Mouse (Mus musculus) heart, embryonic 15.5 days (tissue): ENCODE results near the gene Coasy. TPM values are rescaled to one million over a fixed set of nuclear protein-coding genes. Genes with fewer than 3 reads are reported as not detected.

ENCODE experiments used
- ATAC-seq: fragments of 200-750 bp; cut with Nextera tagmentation; replicated peaks from 2 replicates; pipeline ENCODE4 v1.8.0; 2017; ENCODE audit warnings: low read depth, moderate TSS enrichment; ENCODE audit not compliant: insufficient number of reproducible peaks, insufficient read depth, low FRiP score
- H3K27ac ChIP-seq: fragments of 300-500 bp; sonication (generic); 2 replicates; pipeline ENCODE4 v1.5.1; 2015; ENCODE audit warnings: mild to moderate bottlenecking, inconsistent platforms
- H3K27me3 ChIP-seq: fragments of 300-500 bp; sonication (generic); 2 replicates; pipeline ENCODE4 v1.6.1; 2015; ENCODE audit warnings: inconsistent platforms
- H3K36me3 ChIP-seq: fragments of 300-500 bp; sonication (generic); 2 replicates; pipeline ENCODE4 v1.6.1; 2015; ENCODE audit warnings: mild to moderate bottlenecking, inconsistent platforms
- H3K4me1 ChIP-seq: fragments of 300-500 bp; sonication (generic); replicated peaks from 2 replicates; pipeline ENCODE4 v1.6.1; 2015; ENCODE audit warnings: inconsistent platforms
- H3K4me2 ChIP-seq: fragments of 300-500 bp; sonication (generic); 2 replicates; pipeline ENCODE4 v1.6.1; 2015; ENCODE audit warnings: inconsistent platforms, mild to moderate bottlenecking, moderate library complexity
- H3K4me3 ChIP-seq: fragments of 300-500 bp; sonication (generic); 2 replicates; pipeline ENCODE4 v1.5.1; 2015; ENCODE audit warnings: mild to moderate bottlenecking, inconsistent platforms
- H3K9ac ChIP-seq: fragments of 300-500 bp; sonication (generic); 2 replicates; pipeline ENCODE4 v1.6.1; 2015; ENCODE audit warnings: mild to moderate bottlenecking, inconsistent platforms
- H3K9me3 ChIP-seq: fragments of 300-500 bp; sonication (generic); replicated peaks from 2 replicates; pipeline ENCODE4 v1.6.1; 2016; ENCODE audit warnings: inconsistent platforms
- WGBS: fragments of 180-500 bp; shearing (Covaris S2); methylation state at CpG from one replicate; pipeline ENCODE4 v1.1.7; 2015; ENCODE audit warnings: mixed read lengths; 5-methylcytosine and 5-hydroxymethylcytosine counted together
- polyA plus RNA-seq: library from polyadenylated mRNA; unstranded; fragments of >200 nt; fragmentation: Nextera tagmentation; extraction: Ambion mirVana; gene quantifications from 2 replicates; pipeline ENCODE4 v1.2.1, GENCODE M21; 2015

Gene Coasy
- 26.6 and 29.0 TPM in 2 replicates for polyA plus RNA-seq

DNA sequence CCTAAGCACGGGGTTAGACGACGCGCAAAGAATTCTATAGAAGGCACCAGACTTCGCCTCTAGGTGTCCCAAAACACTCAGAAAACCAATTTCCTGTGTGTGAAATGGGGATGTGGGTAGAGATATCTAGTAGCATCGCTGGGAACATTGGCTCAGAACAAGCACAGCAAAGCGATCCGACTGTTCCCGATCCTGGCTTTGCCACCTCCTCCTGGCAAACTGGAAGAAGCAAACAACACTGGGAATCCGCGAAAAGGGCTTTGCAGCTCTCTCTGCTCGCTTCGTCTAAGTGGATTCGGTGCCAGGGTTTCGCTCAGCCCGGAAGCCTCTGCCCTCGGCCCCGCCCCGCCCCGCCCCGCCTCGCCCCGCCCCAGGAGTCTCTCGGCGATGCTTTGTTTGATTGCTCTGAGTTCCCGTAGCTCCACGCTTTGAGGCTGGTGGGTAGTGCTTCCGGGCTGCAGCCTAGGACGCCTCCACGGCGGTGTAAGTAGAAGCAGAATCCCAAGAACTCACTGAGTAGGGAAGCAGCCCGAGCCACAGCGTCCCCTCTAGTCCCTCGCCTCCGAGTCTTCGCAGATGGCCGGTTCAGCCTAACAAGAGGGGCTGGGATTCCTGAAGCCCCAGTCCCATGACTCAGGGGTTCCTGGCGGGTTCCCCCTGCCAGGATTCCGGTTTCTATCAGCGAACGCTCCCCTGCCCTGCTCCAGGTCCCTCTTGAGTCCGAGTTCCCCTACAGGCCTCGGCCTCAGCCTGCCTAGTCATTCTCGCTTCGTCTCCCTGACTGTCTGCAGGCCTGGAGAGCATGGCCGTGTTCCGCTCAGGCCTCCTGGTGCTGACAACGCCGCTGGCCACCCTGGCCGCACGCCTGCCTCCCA, at the start of gene Coasy:
Coasy (plus strand) TSS at position 358 of the 875 bp plus-strand sequence.
- H3K4me1 ChIP-seq, result peaks cover 40% of the 10 kb centered on the region

GRCm38 (mm10) chr11:101033856-101034500, 48.4 kb upstream of the Coasy start:
- WGBS, result 94% methylated on average over 17 of the region's 17 CpGs

More for the DNA sequence above, at the start of gene Coasy:
- H3K4me2 ChIP-seq, result peak within 1 kb of the TSS; percentile 93
- WGBS, result under 1% methylated on average over 51 of the region's 51 CpGs
- peaks cover 38% of the 10 kb centered on the region for H3K27me3 ChIP-seq
- H3K9ac ChIP-seq, result peak within 1 kb of the TSS; percentile 76
- H3K4me3 ChIP-seq, result peak within 1 kb of the TSS; percentile 71
- peak; percentile 81 for ATAC-seq
- 0 out of 2 replicates have a peak, but pooled peaks cover 5% of the 10 kb centered on the region for H3K36me3 ChIP-seq
- no peaks in the 10 kb centered on the region for H3K9me3 ChIP-seq
- H3K27ac ChIP-seq, result peak within 1 kb of the TSS; percentile 90

GRCm38 (mm10) chr11:101034614-101035327, 47.6 kb upstream of the Coasy start:
- peaks cover 74% of the 10 kb centered on the region for H3K36me3 ChIP-seq
- ATAC-seq, result no peak
- WGBS, result 89% methylated on average over 8 of the region's 8 CpGs

More at GRCm38 (mm10) chr11:101033856-101034500, 48.4 kb upstream of the Coasy start:
- H3K27me3 ChIP-seq, result no peaks in the 10 kb centered on the region
- peaks cover 66% of the 10 kb centered on the region for H3K36me3 ChIP-seq
- peaks cover 13% of the 10 kb centered on the region for H3K4me1 ChIP-seq
- no peak overlapping the region for H3K9ac ChIP-seq
- no peak for ATAC-seq
- no peaks in the 10 kb centered on the region for H3K9me3 ChIP-seq
- no peak overlapping the region for H3K4me3 ChIP-seq
- H3K4me2 ChIP-seq, result no peak overlapping the region
- H3K27ac ChIP-seq, result no peak overlapping the region

DNA sequence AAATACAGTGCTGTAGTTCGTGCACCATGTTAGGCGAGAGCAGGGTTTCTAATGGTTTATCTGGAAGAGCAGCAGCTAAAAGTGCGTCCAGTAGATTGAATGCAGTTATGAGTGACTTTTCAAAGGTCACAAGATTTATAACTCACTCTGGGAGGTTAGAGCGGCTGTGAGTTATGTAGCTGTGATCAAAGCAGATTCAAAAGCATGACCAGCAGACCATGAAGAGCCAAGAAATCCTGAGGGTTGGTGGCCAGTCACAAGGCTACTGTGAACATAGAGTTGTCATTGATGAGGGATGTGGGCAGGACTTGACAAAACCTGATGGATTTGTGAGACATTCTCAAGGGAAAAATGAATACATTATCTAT, 47.1 kb upstream of the Coasy start:
- 88% methylated on average over 4 of the region's 4 CpGs for WGBS
- Histone ChIP-seq H3K4me3 (no peak overlapping the region), H3K9me3 (no peaks in the 10 kb centered on the region), H3K36me3 (peaks cover 80% of the 10 kb centered on the region), H3K9ac (no peak overlapping the region), H3K4me1 (peaks cover 7% of the 10 kb centered on the region; the same call in 1 of the 2 replicates), H3K27ac (no peak overlapping the region), H3K4me2 (no peak overlapping the region), H3K27me3 (no peaks in the 10 kb centered on the region)
- ATAC-seq, result no peak

More at GRCm38 (mm10) chr11:101034614-101035327, 47.6 kb upstream of the Coasy start:
- no peak overlapping the region for H3K27ac ChIP-seq
- no peak overlapping the region for H3K4me3 ChIP-seq
- no peaks in the 10 kb centered on the region for H3K27me3 ChIP-seq
- H3K9ac ChIP-seq, result no peak overlapping the region
- no peaks in the 10 kb centered on the region for H3K9me3 ChIP-seq
- peaks cover 12% of the 10 kb centered on the region for H3K4me1 ChIP-seq
- no peak overlapping the region for H3K4me2 ChIP-seq

GRCm38 (mm10) chr11:101037795-101038194, 44.6 kb upstream of the Coasy start:
- peaks cover 92% of the 10 kb centered on the region for H3K36me3 ChIP-seq
- 75% methylated on average over 10 of the region's 10 CpGs for WGBS
- no peaks in the 10 kb centered on the region for H3K27me3 ChIP-seq
- H3K27ac ChIP-seq, result no peak overlapping the region
- no peak overlapping the region for H3K4me3 ChIP-seq
- H3K4me1 ChIP-seq, result no peaks in the 10 kb centered on the region
- no peaks in the 10 kb centered on the region for H3K9me3 ChIP-seq
- no peak overlapping the region for H3K4me2 ChIP-seq
- no peak overlapping the region for H3K9ac ChIP-seq
- ATAC-seq, result no peak

DNA sequence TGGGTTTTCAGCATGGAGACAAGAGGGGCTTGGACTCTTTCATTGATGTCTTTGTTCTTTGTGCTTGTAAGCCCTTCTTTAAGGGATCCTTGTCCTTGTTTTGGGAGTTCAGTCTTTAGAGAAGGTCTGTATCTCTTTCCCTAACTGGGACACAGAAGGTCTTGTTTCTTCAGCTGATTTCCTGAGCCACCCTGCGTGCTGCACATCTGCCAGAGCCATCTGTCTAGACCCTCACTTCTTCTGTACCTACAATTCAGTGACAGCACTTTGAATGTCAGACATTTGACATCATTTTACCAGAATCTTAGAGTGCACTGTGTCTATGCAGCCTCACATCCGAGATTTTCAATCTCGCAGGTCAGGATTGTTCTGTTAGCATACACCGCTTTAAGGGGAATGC, 36.5 kb upstream of the Coasy start:
- 87% methylated on average over 4 of the region's 4 CpGs for WGBS
- H3K36me3 ChIP-seq, result peaks cover 86% of the 10 kb centered on the region
- H3K4me2 ChIP-seq, result no peak overlapping the region
- H3K9ac ChIP-seq, result no peak overlapping the region
- H3K27me3 ChIP-seq, result no peaks in the 10 kb centered on the region
- no peak overlapping the region for H3K27ac ChIP-seq
- no peak overlapping the region for H3K4me3 ChIP-seq
- H3K9me3 ChIP-seq, result no peaks in the 10 kb centered on the region
- ATAC-seq, result no peak
- peaks cover 6% of the 10 kb centered on the region; the same call in 1 of the 2 replicates for H3K4me1 ChIP-seq

- Histone ChIP-seq H3K9me3 (no peaks in the 10 kb centered on the region), H3K9ac (no peak overlapping the region), H3K27ac (no peak overlapping the region), H3K27me3 (no peaks in the 10 kb centered on the region), H3K36me3 (peaks cover 80% of the 10 kb centered on the region), H3K4me3 (no peak overlapping the region), H3K4me2 (no peak overlapping the region), H3K4me1 (peaks cover 12% of the 10 kb centered on the region)
- no peak for ATAC-seq
- WGBS, result 39% methylated on average over 9 of the region's 9 CpGs
Observed at GRCm38 (mm10) chr11:101046440-101046839, 35.9 kb upstream of the Coasy start.

- Histone ChIP-seq H3K4me1 (peaks cover 16% of the 10 kb centered on the region), H3K4me2 (no peak overlapping the region), H3K4me3 (no peak overlapping the region), H3K9ac (no peak overlapping the region), H3K27me3 (no peaks in the 10 kb centered on the region), H3K36me3 (peaks cover 71% of the 10 kb centered on the region), H3K9me3 (no peaks in the 10 kb centered on the region), H3K27ac (no peak overlapping the region)
- 81% methylated on average over 3 of the region's 3 CpGs for WGBS
- ATAC-seq, result no peak
Observed at GRCm38 (mm10) chr11:101047502-101047901, 34.9 kb upstream of the Coasy start.

GRCm38 (mm10) chr11:101050359-101050758, 32.0 kb upstream of the Coasy start:
- Histone ChIP-seq H3K4me2 (no peak overlapping the region), H3K4me1 (peaks cover 19% of the 10 kb centered on the region), H3K27me3 (no peaks in the 10 kb centered on the region), H3K9me3 (no peaks in the 10 kb centered on the region), H3K27ac (no peak overlapping the region), H3K9ac (no peak overlapping the region), H3K4me3 (no peak overlapping the region), H3K36me3 (peaks cover 60% of the 10 kb centered on the region)
- ATAC-seq, result no peak
- 89% methylated on average over 9 of the region's 9 CpGs for WGBS

GRCm38 (mm10) chr11:101051051-101051493, 31.3 kb upstream of the Coasy start:
- peaks cover 54% of the 10 kb centered on the region for H3K36me3 ChIP-seq

DNA sequence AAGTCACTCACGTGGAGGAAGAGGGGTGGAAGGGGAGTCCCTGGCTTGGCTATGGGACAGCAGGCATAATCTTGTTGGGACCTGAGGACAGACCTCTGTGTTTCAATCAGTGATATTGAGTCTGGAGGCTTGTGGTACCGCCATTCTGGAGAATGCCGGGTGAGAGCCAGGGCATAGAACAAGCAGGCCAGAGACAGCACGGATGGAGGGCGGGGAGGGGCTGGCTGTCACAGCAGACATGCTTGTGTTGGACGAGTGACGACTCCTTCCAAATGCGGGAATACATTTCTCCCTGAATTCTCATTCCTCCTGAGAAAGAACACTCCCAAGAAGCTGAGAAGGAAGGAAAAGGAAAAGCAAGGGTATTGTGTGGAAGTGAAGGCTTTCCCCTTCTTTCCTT, 30.7 kb upstream of the Coasy start:
- Histone ChIP-seq H3K9me3 (no peaks in the 10 kb centered on the region), H3K4me2 (no peak overlapping the region), H3K9ac (no peak overlapping the region), H3K4me3 (no peak overlapping the region), H3K4me1 (peaks cover 29% of the 10 kb centered on the region), H3K36me3 (peaks cover 49% of the 10 kb centered on the region), H3K27ac (0 out of 2 replicates have a peak overlapping the region, but pooled peaks have one; percentile 50), H3K27me3 (no peaks in the 10 kb centered on the region)
- ATAC-seq, result no peak
- 73% methylated on average over 8 of the region's 8 CpGs for WGBS

More at GRCm38 (mm10) chr11:101051051-101051493, 31.3 kb upstream of the Coasy start:
- Histone ChIP-seq H3K27me3 (no peaks in the 10 kb centered on the region), H3K4me2 (no peak overlapping the region), H3K9ac (no peak overlapping the region), H3K27ac (peak overlapping the region; percentile 50; the same call in 1 of the 2 replicates), H3K4me3 (no peak overlapping the region), H3K4me1 (peaks cover 26% of the 10 kb centered on the region), H3K9me3 (no peaks in the 10 kb centered on the region)
- 70% methylated on average over 6 of the region's 6 CpGs for WGBS
- no peak for ATAC-seq
